Mouse (Mus musculus) kidney, adult 18-20 months (tissue): ENCODE measurements at regions not wholly inside any gene's neighbourhood (a gene's known extent, or its start where the extent isn't known, plus 50 kb on each side); places are given as distances from the start of the nearest gene placed in this dataset.
"Not testable (repeated sequence)": the region's sequence is repeated elsewhere in the genome, so short reads cannot be mapped to it uniquely, and the experiment has no call there.

Source experiments
- DNase-seq: peaks from one replicate; pipeline ENCODE4 v3.0.0; 2021

- DNase-seq, result peak; percentile 1
Measured at GRCm38 (mm10) chr4:3081148-3081952, 85.8 kb upstream of the Vmn1r2 start.

GRCm38 (mm10) chr4:3081953-3082950, 84.9 kb upstream of the Vmn1r2 start:
- peak; percentile 1 for DNase-seq

GRCm38 (mm10) chr4:3083161-3084020, 83.7 kb upstream of the Vmn1r2 start:
- DNase-seq, result peak; percentile 4

GRCm38 (mm10) chr4:3084021-3084545, 83.0 kb upstream of the Vmn1r2 start:
- DNase-seq, result peak; percentile 2

GRCm38 (mm10) chr4:3085456-3086448, 81.4 kb upstream of the Vmn1r2 start:
- peak; percentile 1 for DNase-seq

- DNase-seq, result not testable (repeated sequence)
Measured at GRCm38 (mm10) chr4:3087616-3088015, 79.5 kb upstream of the Vmn1r2 start.

GRCm38 (mm10) chr4:3089567-3090377, 77.3 kb upstream of the Vmn1r2 start:
- no peak for DNase-seq

- DNase-seq, result no peak
Measured at GRCm38 (mm10) chr4:3090378-3090735, 76.8 kb upstream of the Vmn1r2 start.

GRCm38 (mm10) chr4:3090742-3091141, 76.4 kb upstream of the Vmn1r2 start:
- no peak for DNase-seq
